Mouse (Mus musculus) megakaryocyte, embryonic 14.5 days (primary cell): Measurements from ENCODE around the gene Rb1.

ENCODE experiments used
- FLI1 ChIP-seq: IDR thresholded peaks from 2 replicates; pipeline ENCODE4 v1.6.1; 2012; ENCODE audit warnings: low read length, inconsistent platforms, mixed read lengths
- GATA1 ChIP-seq: IDR thresholded peaks from 3 replicates; pipeline ENCODE4 v1.6.1; 2012; ENCODE audit warnings: mixed read lengths, low read length, inconsistent platforms, borderline replicate concordance

DNA sequence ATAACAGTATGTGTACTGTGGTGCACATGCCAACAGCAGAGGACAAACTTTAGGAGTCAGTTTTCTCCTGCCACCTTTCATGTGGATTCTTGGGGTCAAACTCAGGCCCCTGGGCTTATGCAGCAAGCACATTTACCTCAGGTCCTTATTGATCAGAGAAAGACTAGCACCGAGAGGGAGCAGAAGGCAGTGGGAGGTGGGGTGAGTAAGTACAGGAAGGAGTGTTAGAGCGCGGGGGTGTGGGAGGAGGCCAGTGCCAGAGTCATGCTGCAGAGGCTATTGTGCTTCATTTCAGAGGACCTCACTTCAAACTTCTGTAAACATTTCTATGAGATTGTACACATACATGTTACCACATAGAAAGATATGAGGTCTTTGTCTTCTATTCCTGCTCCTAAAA lies 124.2 kb downstream of the Rb1 start:
- TF ChIP-seq FLI1 (no peak), GATA1 (no peak)
